Mouse (Mus musculus) monocyte, adult 5-6 weeks (primary cell): ENCODE data around the gene Fam227a. TPM values are rescaled to one million over a fixed set of nuclear protein-coding genes. Genes with fewer than 3 reads are reported as not detected.

ENCODE experiments used
- ATAC-seq: fragments of 153-309, 156-312 bp; replicated peaks from 2 replicates; pipeline ENCODE4 v1.8.0; 2017; ENCODE audit warnings: mild to moderate bottlenecking; ENCODE audit not compliant: low TSS enrichment, insufficient number of reproducible peaks, severe bottlenecking, poor library complexity, low FRiP score
- total RNA-seq: library from RNA; stranded (forward); fragments of 200-1000, 200-491, 200-594 nt; gene quantifications from 3 replicates; pipeline ENCODE4 v1.2.3, GENCODE M21; 2017

The Fam227a gene
- total RNA-seq, 1 experiment from 2014 or later = 1.0 TPM

DNA sequence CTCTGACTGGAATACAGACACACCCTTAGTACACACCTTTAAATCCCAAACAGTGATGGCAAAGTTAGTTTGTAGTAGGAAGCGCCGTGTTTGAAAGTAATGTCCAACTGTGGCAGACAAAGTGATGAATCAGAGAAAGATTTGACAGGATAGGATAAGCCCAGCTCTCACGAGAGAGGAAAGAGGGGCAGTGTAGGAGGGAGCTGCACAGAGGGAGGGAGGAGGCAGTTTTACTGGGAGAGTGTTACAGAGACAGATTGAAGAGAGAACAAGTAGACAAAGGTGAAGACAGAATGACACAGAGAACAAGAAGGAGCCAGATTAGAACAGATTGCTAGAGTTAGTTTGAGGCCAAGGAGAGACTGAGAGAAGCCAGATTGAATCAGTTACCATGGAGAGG, 99.1 kb downstream of the Fam227a start:
- no peak for ATAC-seq

Other genes with a start within 250 kb of the Fam227a start
- gene Csnk1e, start 203.4 kb downstream of the Fam227a start, total RNA-seq = 40.4 to 66.9 TPM (median 49.9 TPM) in 3 replicates
- not detected in 3 replicates for gene Kcnj4, start 153.7 kb downstream of the Fam227a start, total RNA-seq
- not detected in 3 replicates for gene Kdelr3, start 142.5 kb downstream of the Fam227a start, total RNA-seq
- 261 to 381 TPM (median 262 TPM) in 3 replicates for gene Ddx17, start 112.2 kb downstream of the Fam227a start, total RNA-seq
- 0.97 TPM in 1 of 3 replicates, not detected in the others for gene Dmc1, start 53.8 kb downstream of the Fam227a start, total RNA-seq
- gene Cby1, start 243 bp upstream of the Fam227a start, total RNA-seq = 12.1 to 23.7 TPM (median 18.3 TPM) in 3 replicates
- 84.8 to 123 TPM (median 106 TPM) in 3 replicates for gene Tomm22, start 11.9 kb upstream of the Fam227a start, total RNA-seq
- 15.8 to 20.3 TPM (median 16.9 TPM) in 3 replicates for gene Josd1, start 29.0 kb upstream of the Fam227a start, total RNA-seq
- 53.0 to 76.7 TPM (median 73.7 TPM) in 3 replicates for gene Gtpbp1, start 31.9 kb upstream of the Fam227a start, total RNA-seq
- 138 to 194 TPM (median 160 TPM) in 3 replicates for gene Sun2, start 83.6 kb upstream of the Fam227a start, total RNA-seq
- 8.3 to 15.0 TPM (median 9.1 TPM) in 3 replicates for gene Dnal4, start 118.9 kb upstream of the Fam227a start, total RNA-seq
- gene Nptxr, start 145.8 kb upstream of the Fam227a start, total RNA-seq = 0.10 TPM in 1 of 3 replicates, not detected in the others
- gene Npcd, start 175.3 kb upstream of the Fam227a start, total RNA-seq = not detected in 3 replicates
- gene Cbx6, start 175.7 kb upstream of the Fam227a start, total RNA-seq = 2.5 to 7.1 TPM (median 6.5 TPM) in 3 replicates
- gene Apobec3, start 232.7 kb upstream of the Fam227a start, total RNA-seq = 85.0 to 218 TPM (median 113 TPM) in 3 replicates